Mouse (Mus musculus): ENCODE measurements at regions not wholly inside any gene's neighbourhood (a gene's known extent, or its start where the extent isn't known, plus 50 kb on each side); places are given as distances from the start of the nearest gene placed in this dataset.

GRCm38 (mm10) chr9:23030138-23030537, 192.7 kb upstream of the Bmper start:
- TF ChIP-seq CTCF (conservative IDR thresholded peaks at IDR 0.05; ENCODE audit: insufficient read depth, insufficient read length, low read depth, low read length): no peak
- no peak for TF ChIP-seq POLR2A (IDR thresholded peaks at IDR 0.05; ENCODE audit: low read depth, low read length)

All from kidney, adult 2 months (tissue).